Comparison of ENCODE assay signal across 13 mouse cellular contexts in the genomic region with DNA sequence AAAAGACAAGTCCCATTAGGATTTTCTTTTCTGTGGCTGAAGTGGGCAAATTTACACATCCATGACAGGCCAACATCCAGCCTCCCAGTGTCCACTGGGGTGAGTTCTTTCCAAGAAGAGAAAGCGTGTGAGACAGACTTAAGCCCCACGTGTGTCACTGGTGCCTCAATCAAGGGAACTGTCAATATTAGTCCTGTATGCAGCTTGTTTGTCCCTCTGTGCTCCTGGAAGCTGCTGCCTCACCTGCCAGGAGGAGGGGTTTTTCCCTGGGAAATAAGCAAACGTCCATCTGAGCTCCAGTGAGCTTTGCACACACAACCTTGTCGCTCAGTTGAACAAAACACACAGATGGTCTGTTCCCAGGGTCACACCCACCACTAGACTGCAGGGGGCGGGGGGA.
"Had no signal": no experiment of that assay in that cellular context is flagged by ENCODE, and none has a peak within 500 bp of the region (broad histone marks: within the 10 kb centered on the region; RNA-seq: fewer than 3 reads in every experiment).

No protein-coding gene starts in this region.

- H3K4me1 ChIP-seq: liver, embryonic 13.5 days had no signal

- H3K4me2 ChIP-seq: liver, embryonic 13.5 days; midbrain, embryonic 11.5 days had no signal

- H3K27me3 ChIP-seq: liver, embryonic 13.5 days had no signal

- H3K4me3 ChIP-seq: left cerebral cortex, adult 2 months; liver, embryonic 13.5 days had no signal

- DNase-seq: kidney, adult 2 months; kidney, postnatal 36 days; layer of hippocampus, adult 9-11 months; liver, embryonic 13.5 days; lung, adult 2 months; lung, postnatal 14 days; lung, postnatal 4 days; midbrain, embryonic 14.5 days; thymus, adult 18-20 months; thymus, postnatal 36 days had no signal

- H3K27ac ChIP-seq: kidney, postnatal 0 days; left cerebral cortex, adult 2 months; liver, embryonic 13.5 days had no signal

- H3K9me3 ChIP-seq: liver, embryonic 13.5 days had no signal

- H3K36me3 ChIP-seq: liver, embryonic 13.5 days had no signal

- H3K9ac ChIP-seq: liver, embryonic 13.5 days had no signal
